Mouse (Mus musculus) lung, postnatal 14 days (tissue): ENCODE measurements around the gene Trim7.
"Not testable (repeated sequence)": the region's sequence is repeated elsewhere in the genome, so short reads cannot be mapped to it uniquely, and the experiment has no call there.

Source experiments
- DNase-seq: peaks from one replicate; pipeline ENCODE4 v3.0.0; 2021

Trim7 gene

DNA sequence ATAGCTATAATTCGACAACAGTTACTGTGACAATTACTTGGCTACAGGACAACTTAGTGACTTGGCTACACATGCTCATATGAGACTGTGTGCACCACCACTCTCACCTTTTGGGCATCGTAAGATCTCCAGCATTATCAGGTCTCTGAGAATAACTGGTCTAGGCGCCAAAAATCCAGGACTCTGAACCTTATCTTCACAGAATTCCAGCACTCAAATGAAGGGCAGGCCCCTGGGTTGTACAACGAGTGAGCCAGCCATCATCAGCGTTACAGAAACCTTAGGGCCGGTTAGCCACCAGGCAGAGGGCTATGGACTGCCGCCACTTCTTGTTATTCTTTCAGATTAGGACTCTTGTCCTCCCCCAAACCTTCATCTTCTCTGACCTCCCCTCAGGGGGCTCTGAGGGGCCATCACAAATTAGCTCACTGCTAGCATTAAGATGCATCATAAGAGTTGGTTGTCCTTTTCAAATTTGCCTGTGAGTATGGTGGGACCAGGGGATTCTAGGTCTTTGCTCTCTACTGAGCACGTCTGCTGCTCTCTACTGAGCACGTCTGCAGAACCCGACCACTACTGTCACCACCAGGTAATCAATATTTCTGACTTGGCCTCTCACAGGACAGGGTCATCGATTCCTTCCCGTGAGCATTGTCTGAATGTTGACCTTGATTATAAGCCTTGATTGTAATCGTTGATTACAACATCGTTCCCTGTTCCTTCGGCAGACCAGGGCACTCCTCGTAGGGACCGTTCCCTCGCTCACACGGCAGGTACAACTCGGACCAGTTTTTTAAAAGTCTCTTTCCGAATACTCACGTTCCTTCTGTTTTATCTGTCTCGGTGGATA lies 26.9 kb downstream of the Trim7 start:
- DNase-seq = no peak

DNA sequence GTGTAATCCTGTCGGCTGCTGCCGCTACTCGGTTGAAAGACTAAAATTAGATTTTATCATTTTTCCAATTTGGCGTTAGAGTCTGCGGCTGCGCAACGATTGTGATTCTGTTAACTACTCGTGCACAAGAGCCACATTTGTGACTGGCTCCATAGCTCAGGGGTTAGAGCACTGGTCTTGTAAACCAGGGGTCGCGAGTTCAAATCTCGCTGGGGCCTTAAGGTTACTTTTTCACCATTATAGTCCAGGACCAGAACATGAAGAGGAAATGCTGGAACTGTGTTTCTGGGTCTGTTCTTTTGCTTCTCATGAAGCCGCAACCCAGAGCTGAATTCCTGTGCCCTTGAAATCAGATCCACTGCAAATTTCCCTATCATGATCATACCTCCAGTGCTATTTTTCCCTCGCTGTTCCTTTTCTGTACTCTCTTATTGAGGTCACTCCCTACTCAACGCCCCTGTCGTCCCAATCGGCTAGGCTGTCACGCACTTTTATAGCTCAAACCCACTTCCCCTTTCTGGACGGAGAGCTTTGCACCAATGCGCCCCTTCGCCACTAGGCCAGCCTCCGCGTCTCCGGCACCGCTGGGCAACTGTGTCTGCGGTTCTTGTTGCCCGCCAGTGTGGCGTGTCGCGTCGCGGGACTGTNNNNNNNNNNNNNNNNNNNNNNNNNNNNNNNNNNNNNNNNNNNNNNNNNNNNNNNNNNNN lies 27.7 kb downstream of the Trim7 start:
- DNase-seq = peak; percentile 91

DNA sequence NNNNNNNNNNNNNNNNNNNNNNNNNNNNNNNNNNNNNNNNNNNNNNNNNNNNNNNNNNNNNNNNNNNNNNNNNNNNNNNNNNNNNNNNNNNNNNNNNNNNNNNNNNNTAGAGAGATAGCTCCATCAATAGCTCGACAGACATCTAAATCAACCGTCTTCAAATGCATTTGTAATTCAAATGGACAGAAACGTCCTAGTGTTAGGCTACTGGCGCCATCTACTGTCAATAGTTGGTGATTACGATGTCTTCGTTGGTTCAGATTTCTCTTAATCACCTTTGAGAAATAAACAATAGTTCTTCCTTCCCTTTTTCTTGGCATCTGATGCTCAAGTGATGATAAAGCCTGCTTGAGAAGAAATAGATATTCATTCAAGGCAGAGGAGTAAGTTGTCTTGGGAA lies 33.1 kb downstream of the Trim7 start:
- peak; percentile 79 for DNase-seq

DNA sequence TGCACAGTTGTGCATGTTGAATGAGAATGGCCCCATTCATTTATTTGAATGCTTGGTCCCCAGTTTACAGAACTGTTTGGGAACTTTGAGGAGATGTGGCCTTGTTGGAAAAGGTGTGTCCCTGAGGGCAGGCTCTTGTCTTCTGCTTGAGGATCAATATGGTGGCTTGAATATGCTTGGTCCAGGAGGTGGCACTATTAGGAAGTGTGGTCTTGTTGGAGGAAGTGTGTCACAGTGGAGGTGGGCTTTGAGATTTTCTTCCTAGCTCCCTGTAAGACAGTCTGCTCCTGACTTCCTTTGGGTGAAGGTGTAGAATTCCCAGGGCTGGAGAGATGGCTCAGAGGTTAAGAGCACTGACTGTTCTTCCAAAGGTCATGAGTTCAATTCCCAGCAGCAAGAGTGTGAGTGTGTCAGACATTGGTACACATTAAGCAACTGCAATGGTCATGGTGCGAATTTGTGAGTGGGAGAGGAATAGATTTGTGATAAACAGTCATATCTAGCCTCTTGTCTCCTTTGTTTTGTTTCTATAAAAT lies 36.9 kb downstream of the Trim7 start:
- no peak for DNase-seq

DNA sequence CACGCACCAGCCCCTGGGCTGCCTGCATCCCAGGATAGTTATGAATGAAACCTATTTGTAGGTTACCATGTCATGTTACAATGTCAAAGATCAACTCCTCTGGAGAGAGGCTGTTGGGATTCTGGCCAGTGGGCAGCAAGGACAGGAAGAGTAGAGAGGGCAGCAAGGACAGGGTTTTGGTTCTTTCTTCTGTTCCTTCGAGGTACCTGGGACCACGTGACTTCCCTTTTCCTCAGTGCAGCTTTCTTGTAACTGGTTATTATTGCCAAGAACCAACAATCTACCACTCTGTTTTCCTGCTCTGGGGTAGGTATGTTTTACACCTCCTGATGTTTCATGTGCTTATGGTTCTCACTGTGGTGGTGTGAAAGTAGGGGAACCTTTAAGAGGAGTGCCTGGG lies 37.9 kb downstream of the Trim7 start:
- DNase-seq = no peak

DNA sequence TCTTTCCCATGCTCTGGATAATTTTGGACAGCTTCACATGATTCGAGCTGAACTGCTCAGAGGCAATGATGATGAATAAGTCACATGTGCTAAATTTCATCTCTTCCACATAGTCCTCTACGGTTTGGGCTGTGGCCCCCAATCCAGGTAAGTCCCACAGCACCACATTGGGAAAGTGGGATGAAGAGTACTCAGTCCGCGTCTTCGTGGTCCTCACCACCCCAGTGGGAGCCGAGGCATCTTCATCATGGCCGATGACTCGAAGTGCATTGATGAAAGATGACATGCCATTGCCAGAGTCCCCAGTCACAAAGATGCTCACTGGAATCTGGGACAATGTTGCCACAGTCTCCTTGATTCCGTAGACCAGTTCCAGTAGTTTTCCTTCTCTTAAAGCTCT lies 40.5 kb downstream of the Trim7 start:
- no peak for DNase-seq

DNA sequence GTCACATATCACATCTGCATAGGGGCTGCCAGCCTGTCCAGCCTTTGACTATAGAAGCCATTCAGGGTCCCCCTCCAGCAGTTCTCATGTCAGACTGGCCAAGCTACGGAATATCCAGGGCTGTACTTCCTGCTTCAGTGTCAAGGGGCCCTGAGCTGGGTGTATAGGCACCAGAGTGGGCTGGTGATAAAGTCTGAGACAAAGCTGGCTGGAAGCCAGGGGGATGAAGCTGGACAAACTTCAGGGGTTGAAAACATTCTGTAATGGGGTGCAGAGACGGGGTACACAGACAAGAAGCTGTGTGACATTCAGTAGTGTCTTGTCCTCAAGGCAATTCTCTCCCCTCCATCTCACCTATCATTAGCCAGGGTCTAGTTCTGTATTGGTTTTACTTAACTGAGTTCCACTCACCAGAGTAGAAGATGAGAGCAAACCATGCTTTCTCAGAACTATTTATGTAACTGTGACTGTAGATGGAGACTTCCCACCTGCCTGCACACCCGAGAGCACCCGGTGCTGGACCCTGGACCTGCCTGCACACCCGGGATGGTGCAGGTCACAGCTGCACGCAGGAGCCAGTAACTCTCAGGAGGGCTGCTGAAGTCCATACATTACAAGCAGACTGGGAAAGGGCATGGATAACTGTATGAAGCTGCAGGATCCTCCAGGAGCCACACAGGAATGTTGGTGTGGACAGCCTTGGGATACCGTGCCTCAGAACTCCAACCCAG lies 43.6 kb downstream of the Trim7 start:
- peak; percentile 18 for DNase-seq

DNA sequence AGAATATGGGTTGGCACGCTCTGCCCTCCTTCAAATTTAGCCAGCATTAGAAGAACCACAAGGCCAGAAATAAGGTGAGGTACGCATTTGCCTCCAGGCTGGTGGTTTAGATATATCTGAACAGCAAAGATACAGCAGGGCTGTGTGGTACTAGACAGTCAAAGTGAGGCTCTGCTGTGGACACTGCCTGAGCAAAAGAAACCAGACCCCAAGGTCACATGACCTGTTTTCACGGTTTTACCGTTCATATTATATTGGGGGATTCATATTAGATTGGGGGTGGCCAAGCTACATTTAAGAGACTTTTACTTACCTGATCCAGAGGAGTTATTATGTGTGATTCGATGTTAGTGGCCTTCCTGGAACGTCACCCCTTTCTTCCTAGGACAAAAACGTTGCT lies 44.8 kb downstream of the Trim7 start:
- no peak for DNase-seq

DNA sequence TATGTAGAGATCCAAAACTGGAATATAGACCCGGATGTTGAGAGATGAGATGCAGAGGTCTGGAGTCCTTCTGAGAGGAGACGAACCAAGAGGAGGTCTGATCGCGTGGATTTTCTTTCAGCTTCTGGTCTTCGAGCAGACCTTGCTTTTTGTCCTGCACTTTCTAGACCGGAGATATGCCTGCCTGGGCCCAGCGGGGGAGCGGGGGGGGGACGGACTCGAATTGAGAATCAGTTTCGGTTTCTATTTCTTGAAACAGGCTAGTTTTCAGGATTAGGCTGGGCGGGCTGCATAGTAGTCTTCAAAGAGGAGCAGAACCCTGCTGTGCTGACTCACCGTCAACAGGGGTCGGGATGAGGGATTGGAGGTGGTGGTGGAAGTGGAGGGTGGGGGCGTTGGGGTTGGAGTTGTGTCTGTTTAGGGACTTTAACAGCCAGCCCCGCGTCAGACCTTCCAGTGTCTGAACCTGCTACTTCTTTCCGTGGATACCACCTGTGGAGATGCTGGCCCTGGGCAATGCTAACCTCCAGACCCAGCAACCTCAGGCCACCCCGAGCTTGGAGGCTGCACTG lies 45.3 kb downstream of the Trim7 start, which contains the start of gene Irgm1:
Gene Irgm1 (minus strand): TSS at position 483 of the 572 bp plus-strand sequence.
- DNase-seq = peak; percentile 77

DNA sequence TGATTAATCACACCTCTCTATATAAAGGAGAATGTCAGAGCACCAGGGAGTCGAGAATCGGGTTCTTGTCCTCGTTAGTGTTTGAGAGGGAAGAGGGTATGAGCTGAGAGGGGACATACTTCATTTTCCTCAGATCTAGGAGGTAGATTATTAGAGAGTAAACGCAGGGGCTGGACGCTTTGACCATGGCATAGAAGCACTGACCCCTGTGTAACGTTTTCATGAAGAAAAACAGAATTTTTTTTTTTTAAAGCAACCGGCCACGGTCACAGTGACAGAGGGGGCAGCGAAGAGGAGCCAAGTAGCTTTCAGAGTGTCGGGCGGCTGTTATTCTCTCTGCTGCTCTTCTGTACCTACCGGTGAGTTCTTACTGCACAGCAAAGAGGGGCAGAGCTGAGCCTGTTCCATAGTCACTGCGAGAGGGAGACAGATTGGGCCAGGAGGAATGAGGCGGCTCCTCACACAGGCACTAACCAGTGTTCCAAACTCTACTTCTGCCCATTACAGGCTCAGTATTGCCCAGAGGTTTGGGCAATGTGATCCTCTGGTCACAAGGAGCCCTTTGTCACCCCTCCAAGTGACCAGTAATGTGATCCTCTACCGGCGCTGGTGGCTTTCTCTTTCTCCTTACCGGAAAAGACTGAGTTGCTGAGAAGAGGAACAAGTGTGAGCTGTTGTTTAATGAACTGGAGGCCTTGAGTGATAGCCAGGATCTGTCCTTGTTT lies 46.0 kb downstream of the Trim7 start:
- peak; percentile 48 for DNase-seq

DNA sequence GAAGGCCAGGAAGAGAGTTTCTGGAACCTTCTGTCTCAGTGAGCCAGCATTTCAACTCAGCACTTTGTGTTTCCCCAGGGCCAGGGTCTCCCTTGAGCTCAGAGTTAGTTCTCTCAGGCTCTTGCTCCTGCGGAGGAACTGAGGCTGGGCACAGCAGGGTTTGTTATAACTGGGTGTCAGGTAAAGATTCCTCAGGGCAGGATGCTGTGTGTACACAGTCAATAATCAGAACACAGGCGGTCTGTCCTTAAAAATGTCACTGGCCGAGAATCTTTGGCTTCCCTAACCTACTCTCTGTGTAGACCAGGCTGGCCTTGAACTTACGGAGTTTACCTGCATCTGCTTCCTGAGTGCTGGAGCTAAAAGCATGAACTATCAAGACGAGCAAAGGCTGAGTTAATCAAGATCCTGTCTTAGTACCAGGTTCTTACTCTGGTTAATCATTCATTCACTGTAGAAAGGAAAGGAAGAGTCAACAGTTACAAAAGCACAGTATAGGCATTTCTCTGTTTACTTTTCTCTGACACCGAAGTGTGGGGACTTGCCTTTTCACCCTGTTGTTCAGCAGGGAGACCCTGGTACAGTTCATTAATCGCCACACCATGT lies 46.9 kb downstream of the Trim7 start:
- no peak for DNase-seq

DNA sequence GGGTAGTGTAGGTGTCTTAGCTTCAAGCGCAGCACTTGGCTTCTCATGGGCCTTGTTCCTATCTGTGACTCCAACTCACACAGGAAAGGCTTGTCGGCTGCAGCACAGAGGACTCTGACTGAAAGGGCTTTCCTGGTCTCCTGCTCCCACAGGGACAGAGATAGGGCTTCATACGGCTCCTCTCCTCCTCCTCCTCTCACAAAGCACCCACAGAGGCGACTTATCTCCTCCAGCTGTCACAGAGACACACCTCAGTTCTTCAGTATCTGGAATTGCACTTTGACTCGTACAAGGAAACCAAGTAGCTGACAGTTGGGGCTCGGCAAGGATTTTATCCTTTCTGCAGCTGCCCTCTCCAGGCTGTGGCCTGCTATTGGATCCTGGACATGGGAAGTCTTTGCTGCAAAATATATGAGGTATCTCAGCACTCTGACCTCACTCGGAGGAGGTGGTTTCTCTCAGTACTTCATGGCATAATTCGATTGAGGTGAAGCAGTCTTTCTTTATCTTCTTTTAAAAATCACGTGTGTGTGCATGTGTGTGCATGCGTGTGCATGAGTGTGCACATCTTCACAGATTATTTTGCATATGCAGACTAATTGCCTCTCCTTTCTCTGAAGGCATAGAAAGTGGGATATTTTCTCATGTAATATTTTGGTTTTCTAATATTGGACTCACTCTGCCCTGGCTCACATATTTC lies 47.8 kb downstream of the Trim7 start:
- no peak for DNase-seq

DNA sequence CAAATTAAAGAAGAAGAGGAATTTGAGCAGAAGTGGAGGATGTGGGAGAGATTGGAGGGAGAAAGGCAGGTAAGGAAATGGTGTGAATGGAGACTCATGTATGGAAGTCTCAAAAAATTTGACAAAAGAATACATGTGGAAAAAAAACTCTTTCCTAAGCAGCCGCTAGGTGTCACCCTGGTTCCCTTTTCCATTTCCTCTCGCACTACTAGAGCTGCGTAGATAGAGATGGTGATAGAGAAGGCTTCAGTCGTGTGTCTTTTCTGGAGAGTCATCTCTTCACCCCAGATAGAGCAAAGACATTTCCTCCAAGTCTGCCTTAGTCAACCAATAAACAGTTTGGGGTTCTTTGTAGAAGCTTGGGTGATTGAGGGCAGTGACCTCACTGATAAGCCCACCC lies 48.5 kb downstream of the Trim7 start:
- peak; percentile 69 for DNase-seq

DNA sequence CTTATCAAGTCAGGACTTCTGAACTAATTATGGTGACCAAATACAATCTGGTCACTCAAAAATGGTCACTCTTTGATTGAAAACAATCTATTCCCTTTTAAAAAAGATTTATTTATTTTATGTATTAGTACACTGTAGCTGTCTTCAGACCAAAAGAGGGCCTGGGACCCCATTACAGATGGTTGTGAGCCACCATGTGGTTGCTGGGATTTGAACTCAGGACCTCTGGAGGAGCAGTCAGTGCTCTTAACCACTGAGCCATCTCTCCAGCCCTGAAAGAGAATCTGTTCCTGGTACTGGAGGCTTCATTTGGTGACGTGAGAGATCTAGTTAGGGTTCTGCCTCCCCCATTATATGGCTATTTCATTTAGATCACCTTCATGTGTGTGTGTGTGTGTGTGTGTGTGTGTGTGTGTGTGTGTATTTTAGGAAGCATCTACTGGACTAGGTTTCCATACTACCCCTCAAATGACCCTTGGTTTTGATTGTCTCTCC lies 49.5 kb downstream of the Trim7 start:
- DNase-seq = not testable (repeated sequence)

DNA sequence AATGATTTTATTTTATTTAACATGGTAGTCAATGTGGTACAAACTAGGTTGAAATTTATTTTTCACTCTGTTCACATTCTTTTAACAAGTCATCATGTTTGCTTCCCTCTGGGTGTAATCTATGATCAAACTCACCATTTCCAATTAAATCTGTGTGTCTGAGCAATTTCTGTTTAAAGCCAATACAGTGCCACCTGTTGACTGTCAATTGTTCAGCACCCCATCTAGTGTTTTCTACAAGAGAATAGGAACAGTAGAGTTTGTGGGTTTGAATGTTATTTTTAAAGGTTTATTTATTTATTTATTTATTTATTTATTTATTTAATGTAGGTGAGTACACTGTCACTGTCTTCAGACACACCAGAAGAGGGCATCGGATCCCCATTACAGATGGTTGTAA lies 50.7 kb downstream of the Trim7 start:
- DNase-seq = no peak

DNA sequence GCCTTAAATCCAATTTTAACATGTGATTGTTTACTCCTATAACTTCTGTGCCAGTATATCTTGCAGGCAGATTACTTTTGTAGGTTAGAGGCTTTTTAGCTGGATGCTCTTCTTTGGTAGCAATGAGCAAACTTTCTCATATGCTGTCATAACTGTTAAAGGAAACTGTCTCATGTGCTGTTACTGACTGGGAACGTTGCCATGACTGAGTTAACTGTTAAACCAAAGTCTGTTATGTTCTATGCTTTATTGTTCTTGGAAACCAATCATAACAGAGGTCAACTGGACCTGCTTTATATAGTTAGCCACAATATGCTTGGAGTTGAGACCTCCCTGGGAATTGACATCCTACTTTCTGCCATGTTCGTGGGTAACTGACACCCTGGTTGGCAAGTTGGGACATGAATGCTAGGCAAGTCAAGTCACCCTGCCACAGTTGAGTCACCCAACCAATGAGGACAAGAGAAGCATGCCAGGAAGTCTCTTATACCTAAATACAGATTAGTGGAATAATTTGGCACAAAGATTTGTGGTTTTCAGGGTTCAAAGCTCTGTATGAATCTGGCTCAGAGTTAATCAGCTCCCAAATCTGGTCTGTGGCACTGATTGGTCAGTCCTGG lies 73.0 kb downstream of the Trim7 start:
- DNase-seq = no peak

DNA sequence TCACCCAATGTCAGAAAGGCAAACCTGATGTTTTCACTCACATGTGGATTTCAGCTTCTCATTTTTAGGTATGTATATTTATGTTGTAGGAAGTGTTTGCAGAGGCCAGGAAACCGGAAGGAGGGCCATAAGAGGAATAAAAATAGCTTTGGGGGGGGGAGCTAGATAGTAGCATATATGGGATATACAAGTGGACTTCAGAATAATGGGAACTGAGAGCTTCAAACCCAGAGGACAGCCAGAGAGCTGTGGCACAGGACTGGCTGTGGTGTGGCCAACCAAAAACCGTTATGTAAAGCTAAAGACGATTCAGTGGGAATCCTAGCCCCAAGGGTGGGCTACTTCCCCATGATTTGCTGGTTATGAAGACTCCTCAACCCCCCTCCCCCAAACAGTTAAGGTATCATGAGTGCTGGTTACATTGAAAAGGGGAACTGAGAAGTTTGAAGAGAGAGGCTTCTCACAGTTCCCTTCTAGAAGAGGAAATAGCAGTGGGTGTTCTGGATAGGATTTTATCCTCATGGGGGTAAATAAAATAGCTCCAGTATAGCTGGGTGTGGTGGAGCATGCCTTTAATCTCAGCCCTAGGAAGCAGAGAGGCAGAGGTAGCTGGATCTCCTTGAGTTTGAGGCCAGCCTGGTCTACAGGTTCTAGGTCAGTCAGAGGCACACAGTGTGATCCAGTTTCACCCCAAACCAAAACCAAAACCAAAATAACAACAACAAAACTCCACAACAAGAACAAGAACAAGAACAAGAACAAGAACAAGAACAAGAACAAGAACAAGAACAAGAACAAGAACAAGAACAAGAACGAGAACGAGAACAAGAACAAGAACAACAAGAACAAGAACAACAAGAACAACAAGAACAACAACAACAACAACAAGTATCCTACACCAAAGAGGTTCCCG lies 75.0 kb downstream of the Trim7 start:
- not testable (repeated sequence) for DNase-seq

DNA sequence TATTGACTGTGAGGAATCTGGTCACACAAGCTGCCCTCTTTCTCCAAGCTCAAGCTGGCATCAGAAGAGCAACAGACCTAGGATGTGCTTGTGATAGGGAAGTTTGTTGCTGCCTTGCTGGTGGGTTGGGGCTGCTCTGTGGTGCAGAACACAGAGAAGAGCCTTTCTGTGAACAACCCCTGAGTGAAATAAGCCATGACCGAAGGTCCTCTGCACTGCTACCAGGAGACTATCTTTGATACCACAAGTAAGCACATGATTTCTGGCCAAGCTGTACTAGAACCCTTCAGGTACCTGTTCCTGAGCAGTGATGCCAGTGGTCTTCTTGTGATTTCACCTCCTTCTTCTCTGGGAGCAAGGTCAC lies 75.6 kb downstream of the Trim7 start:
- not testable (repeated sequence) for DNase-seq
